Mouse (Mus musculus) inflammation-experienced regulatory T-cells, adult 16 weeks (primary cell): ENCODE results near the gene Vrk2. TPM values are rescaled to one million over a fixed set of nuclear protein-coding genes. Genes with fewer than 3 reads are reported as not detected.

Experiments used
- polyA plus RNA-seq: library from polyadenylated mRNA; unstranded; fragments of 100-300 nt; shearing (Covaris generic); gene quantifications from one replicate; pipeline ENCODE4 v1.2.1, GENCODE M21; 2017

Vrk2 gene
- polyA plus RNA-seq: 58.5 TPM

GRCm38 (mm10) chr11:26593061-26594059 is at the start of gene Vrk2, which contains the start of gene Gm6899:
TSS of gene Vrk2 (minus strand) at chr11:26593999.
TSS of gene Gm6899 (plus strand) at chr11:26593241.

Other genes starting within 250 kb of the Vrk2 start
- gene Fancl, start 207.9 kb downstream of the Vrk2 start, polyA plus RNA-seq: 26.2 TPM
- gene Gm6899, start 758 bp downstream of the Vrk2 start, polyA plus RNA-seq: not detected